Mouse (Mus musculus): ENCODE data around the gene Galnt10. TPM values are rescaled to one million over a fixed set of nuclear protein-coding genes. Genes with fewer than 3 reads are reported as not detected.

The Galnt10 gene
- polyA plus RNA-seq, 1 experiment from 2014 or later, result 13.3 TPM

GRCm38 (mm10) chr11:57827048-57827914 is 182.0 kb downstream of the Galnt10 start:
- Histone ChIP-seq H3K36me3 (ENCODE audit: control insufficient read depth, insufficient read depth) (no peaks in the 10 kb centered on the region), H3K27ac (ENCODE audit: low read length) (no peak overlapping the region), H3K4me3 (replicated peaks; ENCODE audit: low read length) (peak overlapping the region; percentile 26; the same call in 1 of the 2 replicates), H3K9ac (replicated peaks; ENCODE audit: low read depth, low read length) (no peak overlapping the region), H3K9me3 (ENCODE audit: control insufficient read depth, low read length) (no peaks in the 10 kb centered on the region), H3K4me1 (replicated peaks; ENCODE audit: control insufficient read depth, insufficient read depth, low read length) (peaks cover 15% of the 10 kb centered on the region), H3K4me2 (ENCODE audit: low read length) (peak overlapping the region; percentile 40), H3K27me3 (replicated peaks; ENCODE audit: control insufficient read depth, insufficient read depth, low read length) (peaks cover 57% of the 10 kb centered on the region)
- 0 out of 2 replicates have a peak, but pooled peaks have one; percentile 31 for ATAC-seq
- WGBS, result 1% methylated on average over 40 of the region's 41 CpGs

DNA sequence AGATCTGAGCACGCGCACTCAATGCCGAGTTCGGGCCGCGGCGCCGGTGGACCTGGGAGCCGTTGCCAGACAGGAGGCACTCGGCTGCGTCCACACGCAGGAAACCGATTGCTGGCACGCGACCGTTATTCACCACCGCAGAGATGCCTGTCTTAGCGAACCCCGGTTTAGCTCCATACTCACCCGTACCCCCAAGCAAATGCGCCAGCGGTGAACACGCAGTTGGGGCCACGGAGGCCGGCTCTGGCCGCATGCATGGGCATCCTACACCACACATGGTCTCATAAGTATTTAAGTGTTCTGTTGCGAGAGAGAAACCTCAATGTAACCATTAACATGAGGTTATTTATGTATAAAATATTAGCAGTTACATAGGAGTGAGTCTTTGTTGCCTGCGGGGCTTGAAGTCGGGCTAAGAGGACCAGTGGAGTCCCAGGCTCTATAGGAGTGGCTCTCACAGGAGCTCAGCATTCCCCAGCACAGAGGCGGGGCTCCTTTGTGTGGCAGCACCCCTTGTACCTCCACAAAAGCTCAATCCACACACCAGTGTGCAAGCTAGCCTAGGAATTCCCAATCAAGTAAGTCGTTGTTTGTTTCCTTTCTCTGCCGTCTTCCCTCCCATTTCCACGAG is 182.8 kb downstream of the Galnt10 start:
- Histone ChIP-seq H3K9me3 (ENCODE audit: control insufficient read depth, low read length) (no peaks in the 10 kb centered on the region), H3K4me3 (replicated peaks; ENCODE audit: low read length) (peak overlapping the region; percentile 26; the same call in 1 of the 2 replicates), H3K27me3 (replicated peaks; ENCODE audit: control insufficient read depth, insufficient read depth, low read length) (peaks cover 64% of the 10 kb centered on the region), H3K27ac (ENCODE audit: low read length) (no peak overlapping the region), H3K36me3 (ENCODE audit: control insufficient read depth, insufficient read depth) (no peaks in the 10 kb centered on the region), H3K4me1 (replicated peaks; ENCODE audit: control insufficient read depth, insufficient read depth, low read length) (peaks cover 15% of the 10 kb centered on the region), H3K9ac (replicated peaks; ENCODE audit: low read depth, low read length) (no peak overlapping the region), H3K4me2 (ENCODE audit: low read length) (peak overlapping the region; percentile 40)
- ATAC-seq, result 0 out of 2 replicates have a peak, but pooled peaks have one; percentile 12
- under 1% methylated on average over 33 of the region's 33 CpGs for WGBS

DNA sequence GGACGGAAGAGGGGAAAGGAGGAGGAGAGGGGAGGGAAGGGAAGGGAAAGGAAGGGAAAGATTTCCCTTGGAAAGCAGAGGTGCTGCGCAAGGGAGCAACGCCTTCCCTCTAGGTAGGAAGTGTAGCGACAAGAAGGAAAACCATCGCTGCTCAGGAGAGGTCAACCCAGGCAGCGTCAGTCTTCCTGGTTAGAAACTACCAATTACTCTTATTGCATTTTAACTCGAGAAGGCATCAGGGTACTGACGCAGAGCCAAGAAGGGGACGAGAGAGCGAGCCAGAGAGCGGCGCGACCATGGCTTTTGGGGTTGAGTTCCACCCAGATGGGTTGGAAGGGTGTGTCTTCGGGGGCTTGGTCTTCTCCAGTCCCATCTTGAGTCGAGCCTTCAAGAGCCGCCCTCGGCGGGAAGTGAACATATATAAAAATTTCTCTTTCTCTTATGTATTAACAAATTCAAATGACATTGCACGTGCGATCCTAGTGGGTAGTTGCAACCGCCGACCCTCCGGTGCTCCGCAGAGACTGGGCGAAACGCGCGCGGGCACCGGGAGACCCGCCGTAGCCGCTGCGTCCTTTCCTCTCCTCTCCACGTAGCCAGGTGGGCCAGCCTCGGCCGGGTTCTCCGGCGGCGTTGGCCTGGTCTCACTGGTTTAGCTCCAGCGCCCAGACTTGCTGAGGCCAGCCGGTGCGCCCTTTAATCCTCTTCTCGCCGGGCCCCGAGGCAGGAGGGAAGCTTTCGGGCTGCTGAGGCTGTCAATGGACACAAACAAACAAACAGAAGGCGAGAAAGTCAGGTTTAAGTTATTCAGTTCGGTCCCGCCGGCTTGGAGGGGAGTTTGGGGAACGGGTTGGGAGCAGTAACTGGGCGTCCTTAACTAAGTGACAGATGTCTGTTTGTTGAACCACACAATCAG is 184.0 kb downstream of the Galnt10 start:
- WGBS, result 2% methylated on average over 53 of the region's 53 CpGs
- Histone ChIP-seq H3K4me3 (replicated peaks; ENCODE audit: low read length) (no peak overlapping the region), H3K4me1 (replicated peaks; ENCODE audit: control insufficient read depth, insufficient read depth, low read length) (peaks cover 16% of the 10 kb centered on the region), H3K27me3 (replicated peaks; ENCODE audit: control insufficient read depth, insufficient read depth, low read length) (peaks cover 75% of the 10 kb centered on the region), H3K36me3 (ENCODE audit: control insufficient read depth, insufficient read depth) (no peaks in the 10 kb centered on the region), H3K4me2 (ENCODE audit: low read length) (no peak overlapping the region), H3K9me3 (ENCODE audit: control insufficient read depth, low read length) (no peaks in the 10 kb centered on the region), H3K27ac (ENCODE audit: low read length) (no peak overlapping the region), H3K9ac (replicated peaks; ENCODE audit: low read depth, low read length) (no peak overlapping the region)
- ATAC-seq, result no peak

DNA sequence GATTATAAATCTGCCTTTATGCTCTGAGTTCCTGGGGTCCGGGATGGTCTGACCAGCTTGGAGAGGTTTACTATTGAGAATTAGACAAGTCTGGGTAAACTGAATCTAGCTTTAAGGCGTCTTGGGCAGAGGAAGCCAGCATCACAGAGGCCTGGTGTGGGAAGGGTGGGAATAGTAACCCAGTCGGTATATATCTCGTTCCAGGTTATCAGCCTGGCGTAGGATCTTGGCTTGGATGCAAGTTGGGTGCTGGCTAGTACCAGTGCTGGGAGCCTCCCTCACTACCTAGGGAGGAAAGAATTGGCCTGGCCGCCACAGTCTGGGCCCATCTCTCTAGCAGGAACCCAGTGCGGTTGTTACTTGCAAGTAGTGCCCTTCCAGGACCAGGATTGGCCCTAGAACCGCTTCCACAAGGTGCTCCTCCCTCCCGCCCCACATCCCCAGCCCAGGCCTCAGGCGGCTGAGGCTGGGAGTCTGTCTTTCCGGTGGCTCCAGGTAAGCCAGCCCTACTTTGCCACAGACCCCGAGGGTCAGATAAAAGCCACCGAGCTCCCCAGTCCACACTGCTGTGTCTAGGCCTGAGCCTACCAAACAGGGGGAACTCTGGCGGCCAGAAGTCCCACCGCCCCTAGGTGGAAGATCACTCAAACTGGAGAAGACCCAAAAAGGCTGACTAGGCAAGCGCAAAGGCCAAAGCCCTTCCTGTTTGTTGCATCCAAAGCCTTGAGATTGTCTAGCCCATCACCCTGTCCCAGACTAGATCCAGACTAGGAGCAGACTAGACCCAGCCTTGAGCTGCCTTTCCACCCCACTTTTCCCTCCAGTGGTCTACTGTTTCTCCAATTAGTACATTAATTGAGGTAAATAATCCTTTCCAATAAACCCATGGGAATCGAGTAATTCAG is 184.9 kb downstream of the Galnt10 start:
- Histone ChIP-seq H3K27me3 (replicated peaks; ENCODE audit: control insufficient read depth, insufficient read depth, low read length) (peaks cover 76% of the 10 kb centered on the region), H3K9me3 (ENCODE audit: control insufficient read depth, low read length) (no peaks in the 10 kb centered on the region), H3K36me3 (ENCODE audit: control insufficient read depth, insufficient read depth) (no peaks in the 10 kb centered on the region), H3K27ac (ENCODE audit: low read length) (no peak overlapping the region), H3K4me3 (replicated peaks; ENCODE audit: low read length) (no peak overlapping the region), H3K4me1 (replicated peaks; ENCODE audit: control insufficient read depth, insufficient read depth, low read length) (peaks cover 16% of the 10 kb centered on the region), H3K9ac (replicated peaks; ENCODE audit: low read depth, low read length) (no peak overlapping the region), H3K4me2 (ENCODE audit: low read length) (no peak overlapping the region)
- 17% methylated on average over 17 of the region's 17 CpGs for WGBS
- no peak for ATAC-seq

DNA sequence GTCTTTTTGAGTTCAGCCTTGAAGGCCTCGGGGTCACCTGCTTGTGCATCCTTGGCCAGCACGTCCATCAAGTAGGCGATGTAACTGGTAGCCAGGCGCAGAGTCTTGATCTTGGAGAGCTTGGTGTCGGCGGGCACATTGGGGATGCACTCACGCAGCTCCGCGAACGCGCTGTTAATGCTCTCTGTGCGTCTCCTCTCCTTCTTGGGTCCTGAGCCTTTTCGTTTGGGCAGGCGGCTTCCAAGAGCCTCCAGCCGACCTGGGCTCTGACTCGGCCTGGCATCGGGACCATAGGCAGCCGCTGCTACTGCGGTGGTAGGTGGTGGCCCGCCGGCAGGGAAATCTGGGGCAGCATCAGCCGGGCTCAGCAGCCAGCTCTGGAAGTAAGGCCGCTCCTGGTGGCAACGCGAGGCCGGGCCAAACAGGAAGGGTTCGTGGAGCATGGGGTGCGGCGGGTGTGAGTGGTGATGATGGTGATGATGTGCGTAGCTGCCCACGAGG is 186.1 kb downstream of the Galnt10 start:
- peaks cover 79% of the 10 kb centered on the region for H3K27me3 ChIP-seq (replicated peaks; ENCODE audit: control insufficient read depth, insufficient read depth, low read length)
- no peak overlapping the region for H3K27ac ChIP-seq (ENCODE audit: low read length)
- H3K4me1 ChIP-seq (replicated peaks; ENCODE audit: control insufficient read depth, insufficient read depth, low read length), result peaks cover 16% of the 10 kb centered on the region
- no peak overlapping the region for H3K4me3 ChIP-seq (replicated peaks; ENCODE audit: low read length)
- no peak overlapping the region for H3K4me2 ChIP-seq (ENCODE audit: low read length)
- no peak for ATAC-seq
- H3K36me3 ChIP-seq (ENCODE audit: control insufficient read depth, insufficient read depth), result no peaks in the 10 kb centered on the region
- H3K9me3 ChIP-seq (ENCODE audit: control insufficient read depth, low read length), result no peaks in the 10 kb centered on the region
- WGBS, result 3% methylated on average over 31 of the region's 31 CpGs
- H3K9ac ChIP-seq (replicated peaks; ENCODE audit: low read depth, low read length), result no peak overlapping the region

DNA sequence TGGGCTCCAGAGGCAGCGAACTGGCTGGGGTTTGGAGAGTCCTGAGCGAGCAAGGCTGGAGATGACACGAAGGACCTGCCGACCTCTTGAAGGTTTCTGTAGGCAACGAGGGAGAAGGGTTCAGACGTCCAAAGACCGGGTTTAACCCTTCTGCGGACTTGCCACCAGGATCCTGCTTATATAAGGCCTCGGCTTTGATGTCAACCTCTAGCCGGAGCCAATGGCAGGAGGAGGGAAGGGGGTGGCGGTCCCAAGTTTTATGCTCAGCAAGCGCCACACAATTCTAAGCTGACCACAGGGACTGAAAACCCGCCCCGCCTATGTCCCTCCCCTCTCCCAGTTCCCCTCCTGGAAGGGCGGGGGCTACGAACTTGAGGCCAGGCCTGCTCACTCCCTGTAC is 186.6 kb downstream of the Galnt10 start:
- Histone ChIP-seq H3K27ac (ENCODE audit: low read length) (no peak overlapping the region), H3K9me3 (ENCODE audit: control insufficient read depth, low read length) (no peaks in the 10 kb centered on the region), H3K4me1 (replicated peaks; ENCODE audit: control insufficient read depth, insufficient read depth, low read length) (peaks cover 18% of the 10 kb centered on the region), H3K36me3 (ENCODE audit: control insufficient read depth, insufficient read depth) (no peaks in the 10 kb centered on the region), H3K4me3 (replicated peaks; ENCODE audit: low read length) (no peak overlapping the region), H3K4me2 (ENCODE audit: low read length) (no peak overlapping the region), H3K9ac (replicated peaks; ENCODE audit: low read depth, low read length) (no peak overlapping the region), H3K27me3 (replicated peaks; ENCODE audit: control insufficient read depth, insufficient read depth, low read length) (peaks cover 78% of the 10 kb centered on the region)
- WGBS, result 11% methylated on average over 15 of the region's 16 CpGs
- ATAC-seq, result no peak

DNA sequence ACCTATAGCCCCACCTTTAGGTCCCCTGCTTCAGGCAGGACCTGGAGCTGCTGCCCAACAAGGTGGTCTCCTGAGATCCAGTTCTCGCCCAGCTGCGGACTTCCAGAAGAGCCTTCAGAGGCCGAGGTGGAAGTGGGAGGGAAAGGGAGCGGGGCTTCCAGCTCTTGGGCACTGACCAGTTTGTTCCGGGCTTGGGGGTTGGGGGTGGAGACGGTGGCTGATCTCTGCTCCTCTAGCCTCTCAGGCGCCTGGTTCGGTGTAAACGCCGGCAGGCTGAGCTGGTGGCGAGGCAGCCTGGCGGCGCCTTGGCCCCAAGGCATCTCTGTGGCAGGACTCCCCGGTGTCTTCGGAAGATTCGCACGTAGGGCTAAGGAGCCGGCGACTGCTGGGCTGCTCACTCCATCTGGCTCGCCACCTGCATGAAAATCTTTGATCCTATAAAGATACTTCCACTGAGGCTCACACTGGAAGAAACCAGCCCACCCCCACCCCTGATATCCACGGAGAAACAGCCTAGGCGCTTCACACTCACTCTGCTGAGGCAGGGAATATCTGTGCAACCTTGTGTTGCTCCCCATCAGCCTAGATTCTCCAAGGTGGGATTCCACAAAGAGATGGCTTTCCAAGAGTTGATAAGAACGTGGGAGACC is 187.4 kb downstream of the Galnt10 start, which contains the start of gene Hand1:
Gene Hand1, minus strand, starts transcription at position 267 of the 650 bp plus-strand sequence.
- no peaks in the 10 kb centered on the region for H3K36me3 ChIP-seq (ENCODE audit: control insufficient read depth, insufficient read depth)
- 4% methylated on average over 23 of the region's 23 CpGs for WGBS
- peaks cover 17% of the 10 kb centered on the region for H3K4me1 ChIP-seq (replicated peaks; ENCODE audit: control insufficient read depth, insufficient read depth, low read length)
- H3K4me3 ChIP-seq (replicated peaks; ENCODE audit: low read length), result no peak within 1 kb of the TSS
- no peak within 1 kb of the TSS for H3K9ac ChIP-seq (replicated peaks; ENCODE audit: low read depth, low read length)
- H3K27ac ChIP-seq (ENCODE audit: low read length), result no peak within 1 kb of the TSS
- H3K27me3 ChIP-seq (replicated peaks; ENCODE audit: control insufficient read depth, insufficient read depth, low read length), result peaks cover 76% of the 10 kb centered on the region
- H3K9me3 ChIP-seq (ENCODE audit: control insufficient read depth, low read length), result no peaks in the 10 kb centered on the region
- no peak within 1 kb of the TSS for H3K4me2 ChIP-seq (ENCODE audit: low read length)
- ATAC-seq, result no peak
